Comparison of ENCODE assay signal across 3 mouse cellular contexts in the genomic region with DNA sequence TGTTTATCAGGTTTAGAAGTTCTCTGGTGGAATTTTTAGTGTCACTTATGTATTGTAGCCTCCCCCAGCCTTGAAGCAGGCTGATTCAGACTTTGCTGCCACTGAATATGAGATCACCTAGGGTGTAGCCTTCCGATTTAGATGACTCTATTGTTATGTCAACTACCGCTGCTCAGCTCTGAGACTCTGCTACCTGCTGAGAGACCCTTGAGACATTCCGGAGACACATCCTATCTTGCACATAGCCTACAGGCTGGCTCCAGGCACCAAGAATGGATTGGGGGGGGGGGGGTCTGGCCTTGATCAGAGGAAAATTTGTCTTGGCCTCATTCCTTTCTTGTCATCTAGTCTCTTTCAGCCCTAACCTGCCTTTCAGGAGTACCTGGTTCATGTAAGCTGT. TPM values are rescaled to one million over a fixed set of nuclear protein-coding genes. Genes with fewer than 3 reads are reported as not detected.
"Had no signal": no experiment of that assay in that cellular context is flagged by ENCODE, and none has a peak within 500 bp of the region (broad histone marks: within the 10 kb centered on the region; RNA-seq: fewer than 3 reads in every experiment).

No protein-coding gene starts in this region.

RNA-seq across cellular contexts. Expression of a gene that starts 17.5 kb away (rescaled TPM):
- total RNA-seq: common myeloid progenitor, adult 5-6 weeks; granulocyte monocyte progenitor cell, adult 5-6 weeks had no signal
- polyA plus RNA-seq: erythroblast, embryonic 14.5 days had no signal
